Mouse (Mus musculus): ENCODE data around the gene Tshz2. TPM values are rescaled to one million over a fixed set of nuclear protein-coding genes. Genes with fewer than 3 reads are reported as not detected.
A peak's percentile ranks its signal among the peaks of the same experiment; 100 is the strongest.

The Tshz2 gene
- total RNA-seq, 2 experiments from 2014 or later = 17.8 to 18.3 TPM

DNA sequence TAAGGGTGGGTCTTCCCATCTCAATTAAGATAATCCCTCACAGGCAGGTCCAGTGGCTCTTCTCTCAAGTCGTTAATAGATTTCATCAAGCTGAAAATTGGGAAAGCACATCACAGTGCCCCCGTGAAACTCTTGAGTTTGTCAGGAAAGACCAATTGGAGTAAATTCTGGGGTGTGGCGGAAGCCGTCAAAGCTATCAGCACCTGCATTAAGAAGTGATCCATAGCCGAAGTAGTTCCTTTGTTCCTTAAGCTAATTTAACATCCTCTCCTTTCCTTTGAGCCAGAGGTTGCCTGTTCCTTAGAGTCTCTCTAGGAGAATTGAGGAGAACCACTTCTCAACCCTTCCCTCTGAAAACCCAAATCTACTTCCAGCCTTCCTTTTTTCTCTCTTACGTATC lies 16.8 kb upstream of the Tshz2 start:
- no peak for DNase-seq
- intact Hi-C loops (cut with DNase I; ENCODE audit: low total_unique reads) = no loop called here

DNA sequence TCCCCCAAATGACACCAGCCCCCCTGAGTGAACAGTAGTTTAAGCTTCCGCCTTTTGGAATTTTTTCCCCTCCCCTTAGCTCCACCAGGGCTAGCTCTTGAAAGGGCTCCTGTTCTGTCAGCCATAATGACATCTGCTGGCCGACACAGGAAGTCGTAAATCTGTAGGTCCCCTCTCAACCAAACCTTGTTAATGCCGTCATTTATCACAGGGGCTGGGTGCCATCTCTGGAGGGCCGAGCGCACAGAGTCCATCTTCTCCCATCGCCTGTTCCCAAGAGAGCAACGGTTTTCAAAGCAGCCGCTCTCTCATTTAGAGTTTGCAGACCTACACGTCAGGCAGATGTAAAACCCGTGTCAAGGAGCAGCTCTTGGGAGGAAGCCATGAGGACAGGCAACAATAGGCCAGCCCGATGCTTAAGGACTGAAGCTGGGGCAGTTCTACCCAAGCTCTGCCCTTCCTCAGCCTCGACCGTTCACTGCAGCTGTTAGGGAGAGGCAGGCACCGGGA lies 11.6 kb upstream of the Tshz2 start:
- DNase-seq = peak; percentile 28
- intact Hi-C loops (cut with DNase I; ENCODE audit: low total_unique reads) = no loop called here

DNA sequence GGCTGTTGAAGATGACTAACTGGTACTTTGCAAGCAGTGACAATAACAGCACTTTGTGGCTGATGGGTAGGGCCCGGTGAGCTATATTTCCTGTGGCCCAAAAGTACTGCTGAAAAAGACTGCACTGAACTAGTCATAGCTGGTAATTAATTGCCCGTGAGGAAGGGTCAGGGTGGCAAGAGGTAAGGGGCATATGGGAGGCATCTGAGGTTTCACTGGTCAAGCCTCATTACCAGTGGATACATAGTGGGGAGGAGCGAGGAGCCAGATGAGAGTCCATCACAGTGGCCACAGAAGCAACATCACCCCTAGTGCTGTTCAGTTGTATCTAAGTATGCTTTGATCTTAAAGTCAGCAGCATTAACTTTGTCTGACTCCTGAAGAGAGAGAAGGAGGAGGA lies 2.7 kb upstream of the Tshz2 start:
- DNase-seq = no peak
- intact Hi-C loops (cut with DNase I; ENCODE audit: low total_unique reads) = no loop called here

DNA sequence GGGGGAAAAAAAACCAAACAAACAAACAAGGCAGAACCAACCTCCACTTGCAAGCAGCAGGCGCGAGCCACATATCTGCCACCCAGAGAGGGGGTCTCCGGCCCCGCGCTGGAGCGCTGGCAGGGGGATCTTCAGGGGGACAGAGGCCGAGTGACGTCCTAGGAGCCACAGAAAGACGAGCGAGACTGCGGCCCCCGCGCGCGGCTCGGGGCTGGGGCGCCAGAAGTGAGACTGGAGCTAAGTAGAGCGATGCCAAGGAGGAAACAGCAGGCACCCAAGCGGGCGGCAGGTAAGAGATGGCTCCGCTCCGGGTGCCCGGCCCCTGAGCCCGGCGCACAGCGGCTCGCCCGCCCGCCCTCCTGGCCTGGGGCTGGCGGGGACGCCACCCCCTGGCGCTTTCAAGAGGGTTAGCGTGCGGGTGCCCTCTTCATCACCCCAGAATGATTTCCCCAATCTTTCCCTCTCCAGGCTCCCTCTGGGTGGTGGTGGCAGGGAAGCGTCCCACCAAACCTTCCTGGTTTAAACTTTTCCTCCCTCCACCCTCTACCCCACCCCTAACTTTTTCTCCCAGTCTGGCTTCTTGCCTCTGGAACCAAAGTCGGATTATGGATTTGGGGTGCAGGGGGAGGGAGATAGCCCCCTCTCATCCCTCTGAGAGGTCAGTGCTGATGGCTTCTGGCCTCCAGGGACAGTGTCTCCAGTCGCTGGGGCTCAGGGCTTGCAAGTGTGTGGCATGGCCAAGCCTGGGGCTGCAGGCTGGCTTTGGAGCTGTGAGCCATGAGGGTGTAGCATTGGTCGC lies 877 bp downstream of the Tshz2 start:
- intact Hi-C loops (cut with DNase I; ENCODE audit: low total_unique reads) = no loop called here

DNA sequence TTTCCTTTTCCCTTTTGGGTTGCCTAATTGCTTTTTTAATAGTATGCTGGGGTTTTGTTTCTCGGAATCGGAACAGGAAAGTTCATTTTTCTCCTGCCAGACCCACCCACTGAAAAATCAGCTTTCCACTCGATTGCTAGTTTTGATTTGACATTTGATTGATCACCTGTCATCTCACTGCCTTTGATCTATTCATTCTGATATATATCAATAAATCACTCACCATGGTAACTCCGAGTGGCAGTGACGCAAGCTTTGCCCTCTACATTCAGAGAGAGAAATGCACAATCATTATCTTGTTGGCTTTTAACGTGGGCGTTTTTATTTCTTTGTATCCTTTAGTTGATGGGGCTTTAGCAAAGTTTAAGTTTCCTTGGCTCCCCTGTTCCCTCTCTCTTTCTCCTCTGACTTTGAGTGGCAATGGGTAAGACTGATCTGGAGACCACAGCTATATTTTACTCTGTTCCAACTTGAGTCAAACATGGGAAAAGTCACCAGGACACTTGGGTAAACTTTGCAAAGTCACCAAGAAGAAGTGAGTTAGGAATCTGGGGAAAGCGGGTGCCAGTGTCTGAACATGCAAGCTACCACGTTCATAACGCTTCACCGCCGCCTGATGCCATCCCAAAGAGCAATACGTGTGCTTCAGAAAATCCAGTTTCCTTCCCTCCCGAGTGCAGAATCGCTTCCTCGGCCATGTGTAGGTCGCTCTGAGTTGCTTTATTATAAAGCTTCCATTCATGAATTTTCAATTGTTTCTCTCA lies 2.0 kb downstream of the Tshz2 start:
- intact Hi-C loops (cut with DNase I; ENCODE audit: low total_unique reads) = no loop called here
- DNase-seq = no peak

More for the DNA sequence above, 877 bp downstream of the Tshz2 start:
- peak; percentile 28 for DNase-seq

DNA sequence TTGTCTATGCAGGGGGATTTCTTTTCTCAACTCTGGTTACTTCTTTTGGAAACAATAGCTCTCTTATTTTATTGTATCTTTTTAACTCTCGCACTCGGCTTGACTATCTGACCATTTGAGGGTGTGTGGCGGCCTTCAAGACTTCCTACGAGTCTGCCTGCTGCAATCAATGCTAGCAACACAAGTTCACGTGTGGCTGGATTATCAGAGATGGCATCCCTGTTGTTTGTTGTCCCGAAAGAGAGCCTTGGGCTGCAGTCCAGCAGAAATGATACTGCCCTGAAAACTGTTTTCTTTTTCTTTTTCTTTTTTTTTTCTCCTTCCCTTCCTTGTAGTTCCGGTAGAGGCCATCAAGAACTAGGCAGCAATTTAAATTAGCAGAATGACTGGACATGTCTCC lies 2.6 kb downstream of the Tshz2 start:
- no peak for DNase-seq
- intact Hi-C loops (cut with DNase I; ENCODE audit: low total_unique reads) = no loop called here

DNA sequence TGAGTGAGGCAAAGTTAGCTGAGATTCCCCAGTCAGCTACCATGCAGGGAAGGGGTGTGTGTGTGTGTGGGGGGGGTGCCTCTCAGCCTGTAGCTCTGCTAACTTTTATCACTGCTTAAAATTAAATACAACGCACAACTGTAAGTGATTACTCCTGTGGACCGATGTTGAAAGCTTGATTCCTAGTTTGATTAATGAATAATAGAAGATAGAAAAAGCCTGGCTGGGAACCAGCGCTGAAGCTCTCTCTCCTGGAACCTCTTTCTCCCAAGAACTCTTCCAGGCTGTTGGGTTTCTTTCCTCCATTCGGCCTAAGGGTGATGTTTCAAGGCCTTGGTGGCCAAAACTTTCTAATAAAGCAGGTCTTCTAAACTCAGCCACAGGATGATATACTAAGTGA lies 3.6 kb downstream of the Tshz2 start:
- intact Hi-C loops (cut with DNase I; ENCODE audit: low total_unique reads) = no loop called here
- DNase-seq = no peak

DNA sequence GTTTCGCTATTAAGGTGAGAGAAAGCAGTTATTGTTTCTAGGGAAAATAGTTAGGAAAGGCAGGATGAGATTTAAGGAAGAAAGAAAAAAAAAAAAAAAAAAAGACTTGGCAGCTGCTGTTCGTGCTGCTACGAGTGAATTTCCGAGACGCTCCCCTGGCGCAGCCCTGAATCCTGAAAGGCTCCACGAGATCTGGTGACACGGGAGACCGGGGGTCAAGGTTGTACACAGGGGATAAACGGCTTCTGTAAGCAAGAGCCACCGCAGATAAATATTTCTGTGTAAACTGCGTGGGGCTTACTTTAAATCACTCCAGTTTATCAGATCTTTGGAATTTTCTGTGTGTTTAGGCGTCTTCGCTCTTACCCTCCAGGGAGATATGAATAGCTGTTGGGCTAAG lies 8.7 kb downstream of the Tshz2 start:
- intact Hi-C loops (cut with DNase I; ENCODE audit: low total_unique reads) = no loop called here
- no peak for DNase-seq

DNA sequence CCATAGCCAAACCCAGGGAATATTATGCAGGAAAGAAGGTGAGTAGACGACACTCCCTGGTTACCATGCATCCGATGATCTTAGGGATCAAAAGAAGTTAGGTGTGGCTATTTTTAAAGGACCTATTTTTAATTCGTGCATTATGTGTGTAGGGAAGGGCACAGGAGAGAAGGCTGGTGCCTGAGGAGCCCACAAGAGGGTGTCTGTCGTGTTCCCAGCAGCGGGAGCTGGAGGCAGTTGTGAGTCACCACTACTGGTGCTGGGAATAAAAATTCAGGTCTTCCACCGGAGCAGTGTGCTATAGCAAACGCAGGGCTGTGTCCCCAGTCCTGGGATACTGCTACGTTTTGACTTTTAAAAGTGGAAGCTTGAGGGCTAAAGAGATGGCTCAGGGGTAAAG lies 9.6 kb downstream of the Tshz2 start:
- DNase-seq = no peak
- intact Hi-C loops (cut with DNase I; ENCODE audit: low total_unique reads) = no loop called here

DNA sequence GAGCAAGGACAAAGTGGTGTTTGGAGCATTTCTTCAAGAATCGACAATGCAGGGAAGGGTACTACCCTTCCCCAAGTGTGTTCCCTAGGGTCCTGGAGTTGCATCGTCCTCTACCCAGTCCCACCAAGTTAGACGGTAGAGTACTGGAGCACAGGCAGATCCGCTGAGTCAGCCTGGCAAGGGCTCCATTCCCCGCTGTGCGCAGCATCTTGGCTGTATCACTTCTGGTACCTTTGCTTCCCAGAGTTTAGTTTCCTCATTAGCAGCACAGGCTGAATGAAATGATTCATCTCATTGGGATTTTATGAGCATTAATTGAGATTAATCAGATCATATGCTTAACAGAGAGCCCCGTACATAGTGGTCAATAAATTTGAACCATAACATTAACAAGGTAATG lies 14.3 kb downstream of the Tshz2 start:
- intact Hi-C loops (cut with DNase I; ENCODE audit: low total_unique reads) = no loop called here
- DNase-seq = no peak

DNA sequence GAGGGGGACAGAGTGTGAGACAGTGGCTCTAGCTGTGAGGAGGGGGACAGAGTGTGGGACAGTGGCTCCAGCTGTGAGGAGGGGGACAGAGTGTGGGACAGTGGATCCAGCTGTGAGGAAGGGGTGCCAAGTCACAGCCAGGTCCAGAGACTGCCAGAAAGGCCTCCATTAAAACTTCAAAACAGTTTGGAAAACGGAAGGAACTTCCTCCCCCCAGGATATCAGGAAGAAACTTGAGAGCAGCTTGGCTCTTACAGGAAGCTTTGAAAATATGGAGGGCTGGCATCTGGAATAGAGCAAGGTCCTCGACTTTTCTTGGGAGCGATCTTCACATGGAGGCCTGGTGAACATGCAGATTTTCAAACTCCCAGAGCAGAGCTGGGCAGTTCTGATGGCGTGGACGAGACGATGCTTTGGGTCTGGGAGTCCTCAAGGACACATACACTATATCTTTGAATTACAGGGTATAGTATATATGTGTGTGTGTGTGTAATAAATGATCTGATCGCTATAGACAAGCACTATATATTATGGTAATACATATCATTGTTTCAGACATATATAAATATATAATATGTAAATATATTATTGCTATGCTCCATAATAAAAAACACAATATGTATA lies 16.6 kb downstream of the Tshz2 start:
- intact Hi-C loops (cut with DNase I; ENCODE audit: low total_unique reads) = no loop called here
- no peak for DNase-seq

DNA sequence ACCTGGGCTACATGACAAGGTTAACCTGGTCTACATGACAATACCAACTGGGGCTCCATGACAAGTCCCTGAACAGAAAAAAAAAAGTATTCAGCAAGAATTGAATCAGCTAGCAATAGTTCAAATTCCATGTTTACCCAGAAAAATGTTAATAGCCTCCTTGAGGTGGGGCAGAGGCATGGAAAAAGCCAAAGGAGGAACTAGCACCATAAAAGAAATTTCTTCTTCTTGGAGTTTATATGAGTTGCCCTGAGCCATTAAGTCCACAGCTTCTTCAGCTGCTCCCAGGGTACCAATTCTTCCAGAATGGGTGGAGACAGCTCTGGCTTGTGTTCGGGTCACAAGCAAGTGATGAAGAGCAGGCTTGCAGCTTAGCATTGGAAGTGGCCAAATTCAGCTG lies 20.5 kb downstream of the Tshz2 start:
- no peak for DNase-seq
- intact Hi-C loops (cut with DNase I; ENCODE audit: low total_unique reads) = no loop called here

DNA sequence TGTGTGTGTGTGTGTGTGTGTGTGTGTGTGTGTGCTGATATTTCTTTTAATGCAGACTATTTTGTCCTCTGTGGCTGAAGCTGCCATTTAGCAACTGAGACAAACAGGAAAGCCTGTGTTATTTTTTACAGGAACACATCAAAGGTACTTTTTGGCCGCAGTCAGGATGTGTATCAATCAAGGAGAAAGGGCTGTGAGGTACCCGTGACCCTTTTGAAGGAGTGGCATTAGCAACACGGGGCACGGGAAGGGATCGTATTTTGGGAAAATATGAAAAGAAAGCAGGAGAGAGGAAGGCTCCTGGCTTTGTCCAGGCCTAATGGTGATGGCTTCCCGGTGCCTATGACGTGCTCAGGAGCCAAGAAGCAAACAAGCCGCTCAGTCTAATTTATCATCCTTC lies 31.0 kb downstream of the Tshz2 start:
- DNase-seq = no peak
- intact Hi-C loops (cut with DNase I; ENCODE audit: low total_unique reads) = no loop called here

DNA sequence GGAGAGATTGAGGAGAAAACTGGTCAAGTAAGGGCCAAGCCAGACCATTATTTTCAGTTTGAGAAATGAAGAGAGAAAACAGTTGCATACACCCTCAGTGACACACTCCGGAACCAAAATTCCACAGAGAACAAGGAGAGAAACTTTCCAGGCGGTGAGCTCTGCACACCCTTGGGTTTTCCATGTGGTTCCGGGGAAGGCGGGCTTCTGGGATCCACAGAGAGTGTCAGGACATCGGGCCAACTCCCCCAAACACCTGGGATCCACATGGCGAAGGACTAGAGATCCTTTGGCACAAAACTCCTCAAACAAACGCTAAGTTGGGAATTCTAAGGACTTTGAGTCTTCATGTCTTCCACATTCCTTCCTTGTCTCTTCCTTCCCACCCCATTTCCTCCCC lies 38.5 kb downstream of the Tshz2 start:
- no peak for DNase-seq

DNA sequence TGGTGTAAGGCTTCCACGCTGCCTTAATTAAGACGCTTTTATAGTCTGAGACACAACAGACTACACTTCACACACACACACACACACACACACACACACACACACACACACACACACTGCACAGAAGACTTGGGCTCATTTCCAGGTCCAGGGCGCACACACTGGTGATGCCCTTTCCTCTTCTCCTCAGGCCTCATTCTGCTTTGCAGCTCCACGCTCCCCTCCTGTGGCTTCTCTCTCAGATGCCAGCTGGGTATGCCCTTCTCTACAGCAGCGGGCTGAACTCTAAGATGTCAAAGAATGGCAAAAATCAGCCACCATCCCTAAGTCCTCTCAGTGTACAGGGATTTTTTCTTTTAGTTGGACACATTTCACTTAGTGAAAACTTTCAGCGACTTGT lies 41.0 kb downstream of the Tshz2 start:
- no peak for DNase-seq
- intact Hi-C loops (cut with DNase I; ENCODE audit: low total_unique reads) = no loop called here

More for the DNA sequence above, 38.5 kb downstream of the Tshz2 start:
- intact Hi-C loops (cut with DNase I; ENCODE audit: low total_unique reads) = no loop called here

DNA sequence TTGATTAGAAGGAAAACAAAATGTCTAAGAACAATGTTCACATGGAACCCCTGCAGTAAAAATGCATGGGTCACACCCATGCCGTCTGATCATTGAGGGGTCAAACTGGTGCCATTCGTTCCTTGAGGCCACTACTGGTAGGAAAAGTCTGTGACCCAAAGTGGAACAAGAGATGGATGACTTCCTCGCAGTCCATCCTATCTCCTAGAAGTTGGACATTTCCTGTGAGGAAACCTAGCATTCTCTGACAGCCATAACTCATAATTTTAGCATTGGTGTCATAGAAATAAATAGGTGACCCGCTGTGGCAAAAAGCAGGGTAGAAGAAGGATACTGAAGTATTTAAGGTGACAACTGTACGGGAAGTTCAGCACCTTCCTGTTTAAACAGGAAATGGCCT lies 41.4 kb downstream of the Tshz2 start:
- intact Hi-C loops (cut with DNase I; ENCODE audit: low total_unique reads) = no loop called here
- no peak for DNase-seq

DNA sequence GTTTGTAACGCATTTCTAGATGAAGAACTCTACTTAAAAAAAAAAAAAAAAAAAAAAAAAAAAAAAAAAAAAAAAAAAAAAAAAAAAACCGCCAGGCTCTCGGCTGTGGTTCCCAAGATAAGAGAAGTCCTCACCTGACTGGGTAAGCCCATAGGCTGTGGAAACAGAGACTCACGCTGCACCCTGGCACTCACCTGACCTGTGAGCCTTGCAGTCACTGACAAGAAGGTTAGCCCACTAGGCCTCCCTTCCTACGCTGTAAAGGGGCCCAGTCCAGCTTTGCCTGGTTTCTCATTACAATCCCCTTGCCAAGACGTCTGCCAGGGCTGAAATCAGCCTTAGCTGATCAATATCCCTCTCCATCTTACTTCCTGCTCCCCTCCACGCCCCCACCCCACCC lies 46.5 kb downstream of the Tshz2 start:
- intact Hi-C loops (cut with DNase I; ENCODE audit: low total_unique reads) = no loop called here
- DNase-seq = no peak

DNA sequence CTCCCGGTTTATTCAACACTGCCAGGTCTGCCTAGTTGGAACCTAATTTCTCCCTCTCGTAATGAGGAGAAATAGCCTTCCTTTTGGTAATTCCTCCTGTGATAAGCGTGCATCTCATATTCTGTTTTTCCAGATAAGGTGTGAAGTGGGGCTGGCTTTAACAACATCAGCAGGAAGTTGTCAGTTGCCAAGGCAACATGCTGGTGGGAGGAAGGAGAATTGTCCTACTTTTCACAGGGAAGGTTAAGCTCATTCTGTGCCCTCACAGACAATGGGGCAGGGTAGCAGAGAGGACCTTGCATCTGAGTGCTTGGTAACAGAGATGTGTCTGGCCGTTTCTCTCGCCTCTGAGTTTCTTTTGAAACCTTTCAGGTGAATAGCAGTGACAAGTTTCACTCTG lies 47.1 kb downstream of the Tshz2 start:
- DNase-seq = no peak
- intact Hi-C loops (cut with DNase I; ENCODE audit: low total_unique reads) = no loop called here

DNA sequence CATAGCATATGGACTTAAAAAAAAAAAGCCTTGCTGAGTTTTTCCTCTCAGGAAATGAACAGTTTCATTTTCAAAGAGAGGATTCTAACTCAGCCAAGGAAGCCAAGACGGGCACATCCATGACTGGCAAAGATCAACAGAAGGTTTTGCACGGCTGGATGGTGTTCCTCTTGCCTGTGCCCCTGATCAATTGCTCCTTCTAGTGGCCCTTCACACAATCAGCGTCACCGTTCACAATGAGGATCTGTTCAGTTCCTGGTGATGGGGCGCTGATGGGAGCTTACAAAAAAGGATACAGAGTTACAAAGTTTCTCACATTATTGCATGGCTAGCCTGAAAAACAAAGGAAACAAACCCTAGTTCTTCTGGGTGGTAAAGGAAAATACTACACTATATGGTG lies 52.4 kb downstream of the Tshz2 start:
- no peak for DNase-seq
- intact Hi-C loops (cut with DNase I; ENCODE audit: low total_unique reads) = no loop called here

DNA sequence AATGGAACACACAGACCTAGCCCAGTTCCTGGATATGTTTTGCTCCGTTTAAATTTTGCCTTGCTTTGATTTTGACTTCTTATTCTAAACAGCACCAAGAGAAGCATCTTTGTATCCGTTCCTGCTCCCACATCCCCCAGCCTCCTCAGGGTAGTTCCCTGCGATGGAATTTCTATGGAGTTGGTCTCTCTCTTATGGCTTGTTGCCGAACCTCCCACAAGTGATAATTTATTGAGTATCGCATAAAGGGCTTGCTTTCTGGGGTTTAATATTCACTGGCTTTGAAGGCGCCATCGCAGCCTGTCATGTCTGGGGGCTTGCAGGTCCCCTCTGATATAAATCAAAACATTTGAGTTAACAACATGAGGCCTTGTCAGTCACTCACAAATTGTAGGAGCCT lies 52.9 kb downstream of the Tshz2 start:
- DNase-seq = no peak
- intact Hi-C loops (cut with DNase I; ENCODE audit: low total_unique reads) = no loop called here
